Mouse (Mus musculus): ENCODE measurements around the gene Ripply3. TPM values are rescaled to one million over a fixed set of nuclear protein-coding genes. Genes with fewer than 3 reads are reported as not detected.

The Ripply3 gene
- polyA plus RNA-seq, 1 experiment from 2014 or later: 2.5 TPM

DNA sequence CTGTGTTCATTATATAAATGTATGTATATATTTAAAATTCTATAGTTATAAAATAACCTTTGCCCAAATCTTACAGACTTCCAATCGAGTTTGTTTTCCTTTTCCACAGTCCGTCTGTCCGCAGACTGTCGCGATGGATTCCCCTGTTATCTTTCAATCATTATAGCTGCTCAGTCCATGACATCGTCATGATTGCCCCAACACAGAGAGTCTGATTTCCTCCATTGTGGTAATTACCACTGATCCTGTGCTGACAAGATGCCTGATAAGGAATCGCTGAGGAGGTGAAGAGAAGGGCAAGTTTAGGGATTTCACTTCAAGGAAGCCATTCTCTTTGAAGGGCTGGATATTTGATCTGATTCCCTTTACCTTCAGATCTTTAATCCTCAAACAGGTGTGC is 27.8 kb downstream of the Ripply3 start:
- DNase-seq (ENCODE audit: low spot score): no peak

DNA sequence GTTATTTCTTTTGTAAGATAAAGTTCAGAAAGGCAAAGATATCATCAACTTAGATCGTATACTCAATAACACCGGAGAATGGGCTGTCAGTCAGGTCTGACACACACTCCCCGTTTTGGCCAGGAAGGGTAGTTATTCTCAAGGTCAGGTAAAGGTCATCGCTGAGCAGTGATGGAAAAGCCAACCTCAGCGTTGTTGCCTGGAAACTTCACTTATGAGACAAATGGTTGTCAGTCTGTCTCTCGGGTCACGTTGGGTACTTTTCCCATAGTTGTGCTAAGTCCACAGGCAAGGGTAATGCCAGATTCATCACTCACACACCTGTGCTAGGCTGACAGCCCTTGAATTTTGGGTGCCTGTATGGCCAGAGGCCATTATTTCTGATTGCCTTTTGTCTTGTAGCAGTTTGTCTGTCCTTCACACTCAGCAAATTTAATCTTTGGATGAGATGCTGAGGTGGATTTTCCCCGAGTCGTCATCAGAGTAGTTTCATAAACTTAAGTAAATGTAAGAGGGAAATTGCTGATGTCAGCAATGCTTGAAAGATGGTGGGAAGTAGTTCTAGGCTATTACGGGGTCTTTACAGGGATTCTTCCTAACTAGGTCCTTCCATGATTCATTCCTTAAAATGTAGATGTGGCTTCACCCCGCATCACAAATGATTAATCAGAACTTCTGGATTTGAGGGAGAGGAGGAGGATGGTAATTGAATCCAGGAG is 28.7 kb downstream of the Ripply3 start:
- DNase-seq (ENCODE audit: low spot score): no peak

DNA sequence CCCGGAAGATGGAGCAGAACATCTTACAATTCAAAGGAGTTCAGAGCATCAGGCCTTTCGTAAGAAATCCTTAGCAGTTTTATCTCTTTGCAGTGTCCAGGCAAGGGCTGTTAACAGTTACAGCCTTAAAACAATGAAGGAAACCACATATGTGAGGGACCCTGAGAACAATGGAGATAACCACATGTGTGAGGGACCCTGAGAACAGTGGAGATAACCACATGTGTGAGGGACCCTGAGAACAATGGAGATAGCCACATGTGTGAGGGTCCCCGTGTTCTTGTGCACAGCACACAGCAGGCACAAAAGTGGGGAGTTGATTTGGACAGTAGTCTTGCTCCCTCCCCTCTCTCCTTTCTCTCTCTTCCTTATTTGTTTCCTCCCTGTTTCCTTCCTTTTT is 29.9 kb downstream of the Ripply3 start:
- no peak for DNase-seq (ENCODE audit: low spot score)

DNA sequence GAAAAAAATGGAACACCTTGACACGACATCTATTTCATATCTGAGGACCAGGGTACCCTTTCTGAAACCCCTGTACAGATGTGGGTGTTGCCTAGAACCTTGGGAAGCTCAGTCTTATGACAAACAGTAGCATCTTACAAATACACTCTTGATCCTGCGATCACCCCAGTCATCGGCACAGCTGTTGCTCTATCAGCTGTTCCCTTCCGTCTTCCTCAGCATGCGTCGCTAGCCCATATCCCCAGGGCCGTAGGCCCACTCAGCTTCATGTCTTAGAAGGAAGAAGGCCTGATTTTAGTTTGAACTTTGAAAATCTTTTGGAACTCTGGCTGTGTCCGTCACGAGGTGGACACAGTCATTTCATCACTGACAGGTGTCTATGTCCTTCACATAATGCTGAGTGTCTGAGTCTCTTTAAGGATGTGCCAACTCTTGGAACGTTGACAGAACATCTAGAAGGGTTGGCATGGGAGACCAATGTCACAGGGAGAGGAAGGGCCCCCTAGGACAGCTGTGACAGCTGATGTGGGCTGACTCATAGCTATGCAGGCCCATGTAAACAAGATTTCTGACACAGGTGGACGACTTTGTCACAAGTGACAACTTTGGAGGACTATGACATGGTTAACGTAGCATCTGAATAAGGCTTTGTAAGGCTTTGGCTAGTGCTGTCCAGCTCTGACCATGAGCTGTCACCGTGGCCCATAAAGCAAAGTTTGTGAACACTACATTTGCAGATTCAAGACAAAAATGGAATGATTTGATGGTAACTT is 32.5 kb downstream of the Ripply3 start:
- DNase-seq (ENCODE audit: low spot score): no peak

DNA sequence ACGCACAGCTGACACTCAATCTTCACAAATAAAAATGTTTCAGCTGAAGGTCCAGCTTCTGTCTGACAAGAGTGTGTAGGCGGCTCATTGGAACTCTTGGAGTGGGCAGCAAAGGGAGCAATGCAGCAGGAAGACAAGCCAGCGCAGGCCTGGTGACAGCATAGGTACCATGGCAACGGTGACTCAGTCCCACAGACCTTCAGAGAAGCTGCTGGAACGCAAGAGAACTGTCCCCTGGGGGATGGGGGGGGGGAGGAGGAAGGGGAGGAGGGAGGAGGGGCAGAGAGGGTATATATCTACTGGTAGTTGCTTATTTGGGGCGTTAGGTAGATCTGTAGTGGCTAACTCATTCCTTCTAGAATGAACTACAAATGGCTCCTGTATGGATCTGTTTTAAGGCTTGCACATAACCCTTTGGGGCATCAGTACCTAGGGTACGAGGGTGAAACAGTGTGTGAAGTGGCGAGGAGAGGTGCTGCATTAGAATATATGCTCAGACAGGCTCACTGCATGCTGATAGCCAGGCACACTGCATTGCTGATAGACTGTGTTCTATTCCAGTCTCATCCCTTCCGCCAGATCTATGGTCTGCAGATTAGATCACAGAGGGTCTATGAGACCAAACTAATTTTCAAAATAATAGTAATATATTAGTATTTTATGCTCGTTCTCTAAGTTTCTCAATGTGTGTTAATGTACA is 34.1 kb downstream of the Ripply3 start:
- no peak for DNase-seq (ENCODE audit: low spot score)

DNA sequence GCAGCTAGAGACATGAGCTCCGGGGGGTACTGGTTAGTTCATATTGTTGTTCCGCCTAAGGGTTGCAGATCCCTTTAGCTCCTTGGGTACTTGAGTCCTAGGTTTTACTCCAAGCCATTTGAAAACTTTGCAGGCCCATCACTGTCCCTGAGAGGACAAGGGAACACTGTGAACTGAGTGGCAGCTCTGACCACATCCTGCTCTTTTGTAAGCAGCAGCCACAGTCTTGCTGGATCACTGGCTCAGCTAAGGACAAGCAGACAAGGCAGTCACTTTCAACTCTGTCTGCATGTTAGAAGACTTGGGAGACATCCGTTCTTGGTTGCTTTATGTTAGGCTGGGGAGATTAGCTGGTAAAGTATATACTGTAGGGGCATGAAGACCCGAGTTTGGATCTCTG is 35.6 kb downstream of the Ripply3 start:
- DNase-seq (ENCODE audit: low spot score): no peak

DNA sequence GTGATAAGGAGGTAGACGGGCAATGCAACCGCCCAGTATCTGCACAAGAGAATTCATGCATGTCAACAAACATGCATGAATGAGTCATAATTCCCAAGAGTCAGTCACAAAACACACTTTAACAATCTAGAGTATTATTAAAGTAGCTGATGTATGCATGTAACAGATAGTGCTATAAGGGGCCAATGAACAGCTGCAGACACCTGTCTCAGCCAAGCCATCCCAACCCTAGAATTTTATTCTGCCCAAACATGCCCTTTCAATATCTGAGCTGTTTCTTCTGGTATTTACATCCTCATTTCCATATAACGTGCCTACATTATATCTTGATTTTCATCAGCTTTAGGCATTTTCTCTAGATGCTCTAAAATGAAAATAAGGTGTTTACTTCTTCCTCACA is 37.2 kb downstream of the Ripply3 start:
- DNase-seq (ENCODE audit: low spot score): no peak

DNA sequence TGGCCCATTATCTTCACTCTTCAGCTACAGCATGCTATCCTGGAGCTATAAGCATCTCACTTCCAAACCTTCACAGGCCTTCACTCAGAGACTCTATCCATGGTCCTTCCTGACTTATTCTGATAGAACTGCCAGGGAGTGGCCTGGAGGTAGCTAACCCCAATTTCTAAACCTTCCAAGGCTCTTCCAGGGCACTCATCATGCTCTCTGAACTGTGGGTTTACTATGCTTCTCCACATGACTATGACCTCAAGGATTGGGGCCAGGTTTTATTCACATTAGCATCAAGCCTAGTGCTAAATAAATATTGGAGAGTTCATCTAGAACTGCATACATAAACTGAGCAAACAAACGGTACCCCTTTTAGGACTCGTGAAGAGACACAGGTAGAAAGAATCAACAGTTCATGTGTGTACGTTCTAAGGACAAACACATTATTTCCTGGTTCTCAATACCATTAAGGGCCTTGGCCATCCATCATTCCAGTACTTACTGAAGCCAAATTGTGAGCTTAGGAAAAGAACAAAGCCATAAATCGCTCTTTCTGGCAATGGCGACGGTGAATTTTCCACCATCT is 41.5 kb downstream of the Ripply3 start:
- DNase-seq (ENCODE audit: low spot score): peak; percentile 21

DNA sequence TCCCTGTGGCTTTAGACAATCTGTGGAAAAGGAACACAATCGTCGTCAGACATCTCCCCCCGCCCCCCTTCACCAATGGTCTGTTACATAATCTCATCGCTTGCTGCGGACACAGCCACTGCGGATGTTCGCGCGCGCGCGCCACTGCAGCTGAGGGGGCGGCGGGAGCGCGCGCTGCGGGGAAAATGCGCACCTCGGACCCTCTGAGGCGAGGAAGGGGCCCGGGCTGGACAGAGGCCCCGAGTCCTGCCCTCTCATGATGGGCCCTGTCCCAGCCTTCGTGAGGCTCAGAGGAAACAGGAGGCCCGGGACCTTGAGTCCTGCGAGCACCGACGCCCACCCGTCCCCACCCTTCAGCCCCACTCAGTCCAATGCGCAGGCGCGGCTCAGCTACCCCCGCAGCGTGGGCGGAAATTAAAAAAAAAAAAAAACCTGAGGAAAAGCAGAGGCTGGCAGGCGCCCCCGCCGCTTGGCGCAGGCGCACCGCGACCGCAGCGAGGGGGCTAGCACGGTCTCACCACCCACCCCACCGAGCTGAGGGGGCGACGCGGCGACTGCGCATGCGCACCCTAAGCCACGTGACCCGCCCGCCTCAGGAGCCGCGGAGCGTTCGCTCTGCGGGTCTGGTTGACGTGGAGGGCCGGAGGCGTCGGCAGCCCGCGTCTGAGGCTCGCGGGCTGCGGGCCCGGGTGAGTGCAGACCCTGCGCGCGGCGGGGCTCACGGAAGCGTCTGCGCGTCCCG is 42.1 kb downstream of the Ripply3 start, which contains the start of gene Ttc3:
TSS of gene Ttc3 (plus strand) at position 446 of the 742 bp plus-strand sequence.
- DNase-seq (ENCODE audit: low spot score): peak; percentile 97

DNA sequence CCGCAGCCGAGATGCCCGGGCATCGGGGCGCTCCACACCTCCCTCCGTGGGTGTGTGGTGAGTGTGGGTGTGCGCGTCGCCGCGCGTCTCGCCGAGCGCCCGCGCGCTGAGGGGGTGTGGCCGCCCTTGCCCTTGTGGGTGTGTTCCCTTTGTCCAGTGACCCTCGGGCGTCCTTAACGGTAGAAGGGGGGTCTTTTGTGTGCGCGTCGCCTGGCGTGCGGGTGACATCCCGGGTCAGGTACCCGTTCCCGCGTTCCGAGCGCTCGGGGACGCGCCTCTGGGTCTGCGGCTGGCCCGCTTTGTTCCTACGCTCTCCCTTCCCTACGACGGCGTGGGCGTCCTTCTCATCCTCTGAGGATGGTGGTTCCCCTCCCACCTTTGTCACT is 42.7 kb downstream of the Ripply3 start:
- DNase-seq (ENCODE audit: low spot score): no peak

DNA sequence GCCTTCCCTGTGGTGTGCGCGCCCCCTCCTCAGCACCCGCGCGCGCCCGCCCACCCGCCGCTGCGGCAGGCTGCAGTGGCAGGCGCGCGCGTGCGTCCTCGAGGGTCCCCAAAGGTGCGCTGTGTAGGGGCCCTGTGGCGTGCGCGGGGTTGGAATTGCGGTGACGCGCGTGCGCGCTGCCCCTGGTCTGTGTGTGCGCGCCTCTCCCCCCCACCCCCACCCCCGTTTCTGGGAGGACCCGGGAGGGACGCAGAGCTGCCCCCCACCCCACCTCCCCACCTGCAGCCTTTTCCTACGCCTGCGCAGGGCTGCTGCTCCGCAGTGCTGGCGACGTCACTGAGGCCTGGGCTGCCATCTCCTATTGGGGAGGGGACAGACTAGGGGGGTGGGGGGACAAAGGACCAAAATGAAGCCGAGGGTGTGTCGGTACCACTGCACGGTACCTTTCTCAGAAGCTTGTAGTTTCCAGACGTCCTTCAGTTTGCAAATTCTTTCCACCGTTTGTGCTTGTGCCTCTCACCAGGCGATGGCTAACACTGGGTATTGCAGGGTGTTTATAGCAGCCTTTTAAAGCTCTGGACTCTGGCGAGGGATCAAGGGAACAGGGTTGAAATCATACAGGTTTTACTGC is 43.2 kb downstream of the Ripply3 start, which contains the start of gene Pigp:
TSS of gene Pigp (minus strand) at position 542 of the 631 bp plus-strand sequence.
- peak; percentile 87 for DNase-seq (ENCODE audit: low spot score)

DNA sequence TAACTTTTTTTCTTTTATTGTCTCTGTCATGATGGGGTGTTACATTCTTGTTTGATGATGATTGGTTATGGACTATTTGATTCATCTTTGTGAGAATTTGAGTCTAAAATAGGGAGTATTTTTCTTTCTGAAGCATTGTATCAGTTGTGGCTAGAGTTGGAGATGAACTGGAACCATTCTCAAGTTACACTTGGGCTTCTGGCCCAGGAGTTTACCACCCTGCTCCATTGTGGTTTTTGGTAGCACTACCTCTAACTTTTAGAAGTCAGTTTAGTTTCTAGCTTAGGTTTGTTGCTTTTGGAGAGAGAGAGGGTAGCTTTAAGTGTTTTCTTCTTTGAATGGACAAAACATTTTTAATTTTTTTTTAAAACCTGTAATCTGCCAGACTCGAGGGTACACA is 51.2 kb downstream of the Ripply3 start:
- no peak for DNase-seq (ENCODE audit: low spot score)

DNA sequence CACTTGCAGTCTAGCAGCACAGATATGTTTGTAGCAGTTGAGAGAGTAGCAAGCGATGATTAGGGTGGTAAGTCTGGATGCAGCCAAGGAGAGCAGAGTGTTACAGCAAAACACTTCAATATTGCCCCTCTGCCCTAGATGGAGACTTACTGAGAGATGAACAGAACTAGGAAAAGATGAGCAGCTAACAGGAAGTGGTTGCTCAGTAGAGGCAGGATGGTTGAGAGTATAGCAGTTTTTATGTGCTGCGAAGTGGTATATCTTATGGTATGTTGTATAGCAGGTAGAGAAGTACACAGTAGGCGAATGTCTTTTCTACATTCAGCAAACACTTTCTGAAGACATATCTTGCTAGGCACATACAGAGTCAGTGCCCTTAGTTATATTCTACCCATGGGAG is 55.1 kb downstream of the Ripply3 start:
- peak; percentile 48 for DNase-seq (ENCODE audit: low spot score)

Other genes with a start within 250 kb of the Ripply3 start
- 0.08 TPM in 1 of 2 replicates, not detected in the other for gene Sim2, start 243.5 kb upstream of the Ripply3 start, polyA plus RNA-seq (2015; fragmentation: Nextera tagmentation; extraction: Ambion mirVana)
- 3.8 and 5.6 TPM in 2 replicates for gene Hlcs, start 14.8 kb upstream of the Ripply3 start, polyA plus RNA-seq (2015; fragmentation: Nextera tagmentation; extraction: Ambion mirVana)
- gene Ttc3, start 42.2 kb downstream of the Ripply3 start, polyA plus RNA-seq (2015; fragmentation: Nextera tagmentation; extraction: Ambion mirVana): 98.1 and 100 TPM in 2 replicates
- gene Pigp, start 43.4 kb downstream of the Ripply3 start, polyA plus RNA-seq (2015; fragmentation: Nextera tagmentation; extraction: Ambion mirVana): 123 and 126 TPM in 2 replicates
- 43.9 and 44.2 TPM in 2 replicates for gene Vps26c, start 198.4 kb downstream of the Ripply3 start, polyA plus RNA-seq (2015; fragmentation: Nextera tagmentation; extraction: Ambion mirVana)
- 11.0 and 15.4 TPM in 2 replicates for gene Dyrk1a, start 241.6 kb downstream of the Ripply3 start, polyA plus RNA-seq (2015; fragmentation: Nextera tagmentation; extraction: Ambion mirVana)